Mouse (Mus musculus): ENCODE measurements around the gene Hddc3. TPM values are rescaled to one million over a fixed set of nuclear protein-coding genes. Genes with fewer than 3 reads are reported as not detected.
A peak's percentile ranks its signal among the peaks of the same experiment; 100 is the strongest.

Hddc3 gene
- polyA plus RNA-seq, 1 experiment from 2014 or later, result 25.6 TPM

GRCm38 (mm10) chr7:80357156-80357555 lies 14.3 kb downstream of the Hddc3 start:
- peak; percentile 71; the same call in 1 of the 2 replicates for ATAC-seq (ENCODE audit: low FRiP score)
- DNase-seq (ENCODE audit: low spot score, missing footprints), result no peak
- Histone ChIP-seq H3K4me3 (ENCODE audit: low read depth, low read length) (no peak overlapping the region), H3K27me3 (ENCODE audit: control insufficient read depth, insufficient read depth, low read length) (0 out of 2 replicates have a peak, but pooled peaks cover 2% of the 10 kb centered on the region), H3K9ac (ENCODE audit: low read length) (no peak overlapping the region), H3K9me3 (ENCODE audit: control insufficient read depth, low read length) (no peaks in the 10 kb centered on the region), H3K4me2 (no peak overlapping the region), H3K36me3 (ENCODE audit: control insufficient read depth, insufficient read depth, low read length) (peaks cover 19% of the 10 kb centered on the region), H3K4me1 (ENCODE audit: control insufficient read depth, insufficient read depth, low read length) (peaks cover 4% of the 10 kb centered on the region; the same call in 1 of the 2 replicates), H3K27ac (ENCODE audit: low read depth, low read length) (no peak overlapping the region)
- WGBS, result 21% methylated on average over 8 of the region's 8 CpGs

GRCm38 (mm10) chr7:80358039-80358438 lies 15.1 kb downstream of the Hddc3 start:
- Histone ChIP-seq H3K4me1 (ENCODE audit: control insufficient read depth, insufficient read depth, low read length) (peaks cover 4% of the 10 kb centered on the region; the same call in 1 of the 2 replicates), H3K36me3 (ENCODE audit: control insufficient read depth, insufficient read depth, low read length) (peaks cover 15% of the 10 kb centered on the region), H3K9me3 (ENCODE audit: control insufficient read depth, low read length) (no peaks in the 10 kb centered on the region), H3K27me3 (ENCODE audit: control insufficient read depth, insufficient read depth, low read length) (0 out of 2 replicates have a peak, but pooled peaks cover 2% of the 10 kb centered on the region), H3K27ac (ENCODE audit: low read depth, low read length) (no peak overlapping the region), H3K9ac (ENCODE audit: low read length) (no peak overlapping the region), H3K4me2 (no peak overlapping the region), H3K4me3 (ENCODE audit: low read depth, low read length) (no peak overlapping the region)
- DNase-seq (ENCODE audit: low spot score, missing footprints), result no peak
- ATAC-seq (ENCODE audit: low FRiP score), result no peak
- WGBS, result 67% methylated on average over 4 of the region's 4 CpGs

GRCm38 (mm10) chr7:80360435-80360834 lies 17.5 kb downstream of the Hddc3 start:
- 75% methylated on average over 3 of the region's 3 CpGs for WGBS
- Histone ChIP-seq H3K27me3 (ENCODE audit: control insufficient read depth, insufficient read depth, low read length) (0 out of 2 replicates have a peak, but pooled peaks cover 2% of the 10 kb centered on the region), H3K4me3 (ENCODE audit: low read depth, low read length) (no peak overlapping the region), H3K4me2 (no peak overlapping the region), H3K27ac (ENCODE audit: low read depth, low read length) (no peak overlapping the region), H3K9ac (ENCODE audit: low read length) (no peak overlapping the region), H3K36me3 (ENCODE audit: control insufficient read depth, insufficient read depth, low read length) (peaks cover 17% of the 10 kb centered on the region), H3K9me3 (ENCODE audit: control insufficient read depth, low read length) (no peaks in the 10 kb centered on the region), H3K4me1 (ENCODE audit: control insufficient read depth, insufficient read depth, low read length) (peaks cover 4% of the 10 kb centered on the region; the same call in 1 of the 2 replicates)
- ATAC-seq (ENCODE audit: low FRiP score) (no peak), DNase-seq (ENCODE audit: low spot score, missing footprints) (no peak)

- H3K4me3 ChIP-seq (ENCODE audit: low read depth, low read length), result no peak overlapping the region
- peaks cover 12% of the 10 kb centered on the region for H3K36me3 ChIP-seq (ENCODE audit: control insufficient read depth, insufficient read depth, low read length)
- ATAC-seq (ENCODE audit: low FRiP score) (no peak), DNase-seq (ENCODE audit: low spot score, missing footprints) (no peak)
- H3K9me3 ChIP-seq (ENCODE audit: control insufficient read depth, low read length), result no peaks in the 10 kb centered on the region
- H3K27me3 ChIP-seq (ENCODE audit: control insufficient read depth, insufficient read depth, low read length), result no peaks in the 10 kb centered on the region
- 91% methylated on average over 2 of the region's 2 CpGs for WGBS
- no peak overlapping the region for H3K4me2 ChIP-seq
- H3K27ac ChIP-seq (ENCODE audit: low read depth, low read length), result no peak overlapping the region
- peaks cover 11% of the 10 kb centered on the region for H3K4me1 ChIP-seq (ENCODE audit: control insufficient read depth, insufficient read depth, low read length)
- H3K9ac ChIP-seq (ENCODE audit: low read length), result no peak overlapping the region
Observed at GRCm38 (mm10) chr7:80365759-80366158, 22.9 kb downstream of the Hddc3 start.

GRCm38 (mm10) chr7:80367232-80367631 lies 24.3 kb downstream of the Hddc3 start:
- Histone ChIP-seq H3K4me1 (ENCODE audit: control insufficient read depth, insufficient read depth, low read length) (peaks cover 11% of the 10 kb centered on the region), H3K27ac (ENCODE audit: low read depth, low read length) (no peak overlapping the region), H3K9me3 (ENCODE audit: control insufficient read depth, low read length) (no peaks in the 10 kb centered on the region), H3K36me3 (ENCODE audit: control insufficient read depth, insufficient read depth, low read length) (peaks cover 12% of the 10 kb centered on the region), H3K9ac (ENCODE audit: low read length) (no peak overlapping the region), H3K4me3 (ENCODE audit: low read depth, low read length) (no peak overlapping the region), H3K4me2 (no peak overlapping the region), H3K27me3 (ENCODE audit: control insufficient read depth, insufficient read depth, low read length) (no peaks in the 10 kb centered on the region)
- ATAC-seq (ENCODE audit: low FRiP score), result no peak
- no peak for DNase-seq (ENCODE audit: low spot score, missing footprints)
- WGBS, result 97% methylated on average over 7 of the region's 7 CpGs

- Histone ChIP-seq H3K36me3 (ENCODE audit: control insufficient read depth, insufficient read depth, low read length) (peaks cover 12% of the 10 kb centered on the region; the same call in 1 of the 2 replicates), H3K9ac (ENCODE audit: low read length) (no peak overlapping the region), H3K27ac (ENCODE audit: low read depth, low read length) (no peak overlapping the region), H3K9me3 (ENCODE audit: control insufficient read depth, low read length) (no peaks in the 10 kb centered on the region), H3K27me3 (ENCODE audit: control insufficient read depth, insufficient read depth, low read length) (no peaks in the 10 kb centered on the region), H3K4me2 (no peak overlapping the region), H3K4me1 (ENCODE audit: control insufficient read depth, insufficient read depth, low read length) (peaks cover 11% of the 10 kb centered on the region), H3K4me3 (ENCODE audit: low read depth, low read length) (no peak overlapping the region)
- DNase-seq (ENCODE audit: low spot score, missing footprints), result no peak
- 88% methylated on average over 9 of the region's 9 CpGs for WGBS
- ATAC-seq (ENCODE audit: low FRiP score), result no peak
Observed at GRCm38 (mm10) chr7:80368009-80368408, 25.1 kb downstream of the Hddc3 start.

- Histone ChIP-seq H3K27ac (ENCODE audit: low read depth, low read length) (no peak overlapping the region), H3K9ac (ENCODE audit: low read length) (no peak overlapping the region), H3K27me3 (ENCODE audit: control insufficient read depth, insufficient read depth, low read length) (no peaks in the 10 kb centered on the region), H3K36me3 (ENCODE audit: control insufficient read depth, insufficient read depth, low read length) (peaks cover 7% of the 10 kb centered on the region; the same call in 1 of the 2 replicates), H3K4me2 (no peak overlapping the region), H3K4me1 (ENCODE audit: control insufficient read depth, insufficient read depth, low read length) (peaks cover 11% of the 10 kb centered on the region), H3K4me3 (ENCODE audit: low read depth, low read length) (no peak overlapping the region), H3K9me3 (ENCODE audit: control insufficient read depth, low read length) (no peaks in the 10 kb centered on the region)
- WGBS, result 89% methylated on average over 20 of the region's 20 CpGs
- ATAC-seq (ENCODE audit: low FRiP score) (no peak), DNase-seq (ENCODE audit: low spot score, missing footprints) (no peak)
Observed at GRCm38 (mm10) chr7:80368635-80369421, 25.9 kb downstream of the Hddc3 start.

- DNase-seq (ENCODE audit: low spot score, missing footprints), result no peak
- Histone ChIP-seq H3K4me2 (no peak overlapping the region), H3K4me1 (ENCODE audit: control insufficient read depth, insufficient read depth, low read length) (peaks cover 11% of the 10 kb centered on the region), H3K9me3 (ENCODE audit: control insufficient read depth, low read length) (no peaks in the 10 kb centered on the region), H3K9ac (ENCODE audit: low read length) (peak overlapping the region; percentile 14; the same call in 1 of the 2 replicates), H3K36me3 (ENCODE audit: control insufficient read depth, insufficient read depth, low read length) (peaks cover 5% of the 10 kb centered on the region; the same call in 1 of the 2 replicates), H3K4me3 (ENCODE audit: low read depth, low read length) (no peak overlapping the region), H3K27ac (ENCODE audit: low read depth, low read length) (no peak overlapping the region), H3K27me3 (ENCODE audit: control insufficient read depth, insufficient read depth, low read length) (no peaks in the 10 kb centered on the region)
- no peak for ATAC-seq (ENCODE audit: low FRiP score)
- 75% methylated on average over 5 of the region's 5 CpGs for WGBS
Observed at GRCm38 (mm10) chr7:80369461-80369860, 26.6 kb downstream of the Hddc3 start.

GRCm38 (mm10) chr7:80369967-80370431 lies 27.1 kb downstream of the Hddc3 start:
- no peaks in the 10 kb centered on the region for H3K27me3 ChIP-seq (ENCODE audit: control insufficient read depth, insufficient read depth, low read length)
- no peaks in the 10 kb centered on the region for H3K9me3 ChIP-seq (ENCODE audit: control insufficient read depth, low read length)
- H3K9ac ChIP-seq (ENCODE audit: low read length), result peak overlapping the region; percentile 84
- peaks cover 11% of the 10 kb centered on the region for H3K4me1 ChIP-seq (ENCODE audit: control insufficient read depth, insufficient read depth, low read length)
- peak overlapping the region; percentile 58 for H3K4me2 ChIP-seq
- WGBS, result 64% methylated on average over 4 of the region's 4 CpGs
- H3K4me3 ChIP-seq (ENCODE audit: low read depth, low read length), result peak overlapping the region; percentile 86
- H3K36me3 ChIP-seq (ENCODE audit: control insufficient read depth, insufficient read depth, low read length), result peaks cover 5% of the 10 kb centered on the region; the same call in 1 of the 2 replicates
- no peak overlapping the region for H3K27ac ChIP-seq (ENCODE audit: low read depth, low read length)
- ATAC-seq (ENCODE audit: low FRiP score) (no peak), DNase-seq (ENCODE audit: low spot score, missing footprints) (no peak)

Measured in midbrain, embryonic 11.5 days (tissue).